Mouse (Mus musculus) kidney, adult 2 months (tissue): ENCODE results near the gene Akap7.

Experiments
- CTCF ChIP-seq: fragments of 200-500 bp; conservative IDR thresholded peaks from 2 replicates; pipeline ENCODE4 v1.5.1; 2011; ENCODE audit warnings: low read depth, mild to moderate bottlenecking, control low read depth, low read length, moderate library complexity, mixed read lengths; ENCODE audit not compliant: insufficient read depth, insufficient read length
- POLR2A ChIP-seq: fragments of 200-500 bp; IDR thresholded peaks from one replicate; pipeline ENCODE4 v1.6.1; 2011; ENCODE audit warnings: low read depth, low read length, control low read depth

DNA sequence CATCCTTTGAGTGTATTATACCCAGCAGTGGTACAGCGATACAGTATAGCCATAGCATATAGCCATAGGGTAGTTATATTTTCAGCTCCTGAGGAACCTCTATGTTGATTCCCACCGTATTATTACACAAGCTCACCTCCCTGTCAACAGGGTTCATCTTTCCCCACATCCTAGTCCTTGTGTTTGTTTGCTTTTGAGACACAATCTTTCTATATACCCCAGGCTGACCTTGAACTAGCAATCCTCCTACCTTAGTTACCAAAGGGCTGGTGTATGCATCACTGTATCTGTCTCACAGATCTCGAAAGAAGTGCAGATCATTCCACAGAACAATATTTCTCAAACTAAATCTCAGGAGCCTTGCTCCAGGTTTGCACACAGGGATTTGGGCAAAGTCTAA is 13.9 kb downstream of the Akap7 start:
- TF ChIP-seq POLR2A (no peak), CTCF (no peak)
